Mouse (Mus musculus) bone marrow, adult 2 months (tissue): Measurements from ENCODE around the gene St8sia1. TPM values are rescaled to one million over a fixed set of nuclear protein-coding genes. Genes with fewer than 3 reads are reported as not detected.

Source experiments
- H3K27ac ChIP-seq: fragments of 200-500 bp; 2 replicates; pipeline ENCODE4 v1.5.1; 2012; ENCODE audit warnings: low read depth, mild to moderate bottlenecking, control low read depth, inconsistent platforms, low read length; ENCODE audit not compliant: control insufficient read depth, poor library complexity, insufficient read depth
- H3K4me1 ChIP-seq: fragments of 200-500 bp; 2 replicates; pipeline ENCODE4 v1.6.1; 2011; ENCODE audit warnings: low read length; ENCODE audit not compliant: control insufficient read depth, insufficient read depth
- H3K4me3 ChIP-seq: fragments of 200-500 bp; replicated peaks from 2 replicates; pipeline ENCODE3; 2011; ENCODE audit warnings: mild to moderate bottlenecking, low read depth, low read length, control low read depth; ENCODE audit not compliant: control insufficient read depth
- CTCF ChIP-seq: fragments of 200-500 bp; IDR thresholded peaks from 2 replicates; pipeline ENCODE4 v1.5.1; 2011; ENCODE audit warnings: low read length, control low read depth; ENCODE audit not compliant: control insufficient read depth, insufficient read depth
- POLR2A ChIP-seq: fragments of 200-500 bp; IDR thresholded peaks from 2 replicates; pipeline ENCODE4 v1.6.1; 2011; ENCODE audit warnings: low read depth, mild to moderate bottlenecking, control low read depth, low read length, borderline replicate concordance; ENCODE audit not compliant: control insufficient read depth
- WGBS: fragments of 180-500 bp; shearing (Covaris S2); methylation state at CpG from one replicate; pipeline ENCODE4 v1.1.7; 2018; 5-methylcytosine and 5-hydroxymethylcytosine counted together
- polyA plus RNA-seq: library from polyadenylated mRNA; stranded (reverse); fragments of >200 nt; gene quantifications from 2 replicates; pipeline ENCODE4 v1.2.4, GENCODE M21; 2011; ENCODE audit warnings: low replicate concordance; ENCODE audit not compliant: missing spikeins, insufficient read depth, insufficient read length

The St8sia1 gene
- polyA plus RNA-seq, 1 experiment = 0.47 TPM

GRCm38 (mm10) chr6:142928551-142929309 lies 35.5 kb downstream of the St8sia1 start:
- TF ChIP-seq POLR2A (no peak), CTCF (no peak)

GRCm38 (mm10) chr6:142926901-142927605 lies 37.2 kb downstream of the St8sia1 start:
- 81% methylated on average over 9 of the region's 9 CpGs for WGBS
- Histone ChIP-seq H3K27ac (no peak overlapping the region), H3K4me1 (no peaks in the 10 kb centered on the region), H3K4me3 (no peak overlapping the region)
- TF ChIP-seq POLR2A (no peak), CTCF (no peak)

More at GRCm38 (mm10) chr6:142928551-142929309, 35.5 kb downstream of the St8sia1 start:
- H3K27ac ChIP-seq = no peak overlapping the region
- H3K4me3 ChIP-seq = no peak overlapping the region
- no peaks in the 10 kb centered on the region for H3K4me1 ChIP-seq
- WGBS = 83% methylated on average over 16 of the region's 16 CpGs

- WGBS = 81% methylated on average over 5 of the region's 5 CpGs
Observed at GRCm38 (mm10) chr6:142925921-142926320, 38.3 kb downstream of the St8sia1 start.

GRCm38 (mm10) chr6:142925374-142925773 lies 38.9 kb downstream of the St8sia1 start:
- TF ChIP-seq CTCF (no peak), POLR2A (no peak)
- no peak overlapping the region for H3K4me3 ChIP-seq
- H3K4me1 ChIP-seq = no peaks in the 10 kb centered on the region
- 88% methylated on average over 3 of the region's 3 CpGs for WGBS
- H3K27ac ChIP-seq = no peak overlapping the region

More at GRCm38 (mm10) chr6:142925921-142926320, 38.3 kb downstream of the St8sia1 start:
- Histone ChIP-seq H3K4me1 (no peaks in the 10 kb centered on the region), H3K4me3 (no peak overlapping the region), H3K27ac (no peak overlapping the region)
- TF ChIP-seq POLR2A (no peak), CTCF (no peak)

- TF ChIP-seq POLR2A = no peak
- no peak for TF ChIP-seq CTCF
- peaks cover 5% of the 10 kb centered on the region; the same call in 1 of the 2 replicates for H3K4me1 ChIP-seq
- no peak overlapping the region for H3K27ac ChIP-seq
- 63% methylated on average over 5 of the region's 5 CpGs for WGBS
- no peak overlapping the region for H3K4me3 ChIP-seq
Observed at GRCm38 (mm10) chr6:142920901-142921300, 43.4 kb downstream of the St8sia1 start.

GRCm38 (mm10) chr6:142918691-142919090 lies 45.6 kb downstream of the St8sia1 start:
- WGBS = 87% methylated on average over 6 of the region's 6 CpGs
- no peak for TF ChIP-seq POLR2A
- no peak for TF ChIP-seq CTCF
- Histone ChIP-seq H3K27ac (no peak overlapping the region), H3K4me3 (no peak overlapping the region), H3K4me1 (peaks cover 9% of the 10 kb centered on the region; the same call in 1 of the 2 replicates)

- no peak for TF ChIP-seq POLR2A
- no peak for TF ChIP-seq CTCF
- 67% methylated on average over 13 of the region's 13 CpGs for WGBS
- peaks cover 9% of the 10 kb centered on the region; the same call in 1 of the 2 replicates for H3K4me1 ChIP-seq
- no peak overlapping the region for H3K27ac ChIP-seq
- H3K4me3 ChIP-seq = no peak overlapping the region
Observed at GRCm38 (mm10) chr6:142917471-142917901, 46.8 kb downstream of the St8sia1 start.

- WGBS = 35% methylated on average over 11 of the region's 11 CpGs
- TF ChIP-seq CTCF = no peak
- no peak for TF ChIP-seq POLR2A
- no peak overlapping the region for H3K4me3 ChIP-seq
- peaks cover 9% of the 10 kb centered on the region; the same call in 1 of the 2 replicates for H3K4me1 ChIP-seq
- H3K27ac ChIP-seq = peak overlapping the region; percentile 66
Observed at GRCm38 (mm10) chr6:142916271-142916941, 47.8 kb downstream of the St8sia1 start.
